Mouse (Mus musculus) midbrain, embryonic 10.5 days (tissue): ENCODE measurements at regions not wholly inside any gene's neighbourhood (a gene's known extent, or its start where the extent isn't known, plus 50 kb on each side); places are given as distances from the start of the nearest gene placed in this dataset.
A peak's percentile ranks its signal among the peaks of the same experiment; 100 is the strongest.

Experiments used
- DNase-seq: peaks from one replicate; pipeline ENCODE4 v3.0.0-alpha.2; 2017; ENCODE audit warnings: low spot score
- H3K27ac ChIP-seq: fragments of 300-500 bp; sonication (generic); replicated peaks from 2 replicates; pipeline ENCODE4 v1.5.1; 2016; ENCODE audit warnings: mild to moderate bottlenecking
- H3K27me3 ChIP-seq: fragments of 300-500 bp; sonication (generic); 2 replicates; pipeline ENCODE4 v1.6.1; 2016; ENCODE audit warnings: low read depth, mild to moderate bottlenecking; ENCODE audit not compliant: poor library complexity, severe bottlenecking
- H3K36me3 ChIP-seq: fragments of 300-500 bp; sonication (generic); 2 replicates; pipeline ENCODE4 v1.6.1; 2016; ENCODE audit warnings: mild to moderate bottlenecking, moderate library complexity
- H3K4me1 ChIP-seq: fragments of 300-500 bp; sonication (generic); 2 replicates; pipeline ENCODE4 v1.6.1; 2016
- H3K4me3 ChIP-seq: fragments of 300-500 bp; sonication (generic); 2 replicates; pipeline ENCODE4 v1.5.1; 2016; ENCODE audit warnings: mild to moderate bottlenecking, moderate library complexity
- H3K9me3 ChIP-seq: fragments of 300-500 bp; sonication (generic); replicated peaks from 2 replicates; pipeline ENCODE4 v1.6.1; 2016; ENCODE audit warnings: mild to moderate bottlenecking
- WGBS: fragments of 180-500 bp; shearing (Covaris S2); methylation state at CpG from one replicate; pipeline ENCODE4 v1.1.7; 2016; 5-methylcytosine and 5-hydroxymethylcytosine counted together

- WGBS, result 89% methylated on average over 5 of the region's 5 CpGs
Observed at GRCm38 (mm10) chr9:63060740-63061139, 73.0 kb upstream of the Pias1 start.

GRCm38 (mm10) chr9:63059234-63059842, 71.6 kb upstream of the Pias1 start:
- Histone ChIP-seq H3K4me1 (peaks cover 35% of the 10 kb centered on the region), H3K9me3 (peaks cover 13% of the 10 kb centered on the region), H3K4me3 (peak overlapping the region; percentile 44), H3K27ac (peak overlapping the region; percentile 91), H3K36me3 (no peaks in the 10 kb centered on the region; the same call in 1 of the 2 replicates), H3K27me3 (peaks cover 57% of the 10 kb centered on the region)
- 1% methylated on average over 10 of the region's 10 CpGs for whole genome bisulfite sequencing
- peak; percentile 87 for DNase-seq

More at GRCm38 (mm10) chr9:63060740-63061139, 73.0 kb upstream of the Pias1 start:
- Histone ChIP-seq H3K36me3 (no peaks in the 10 kb centered on the region; the same call in 1 of the 2 replicates), H3K4me3 (no peak overlapping the region), H3K4me1 (peaks cover 35% of the 10 kb centered on the region), H3K27me3 (peaks cover 46% of the 10 kb centered on the region), H3K27ac (no peak overlapping the region), H3K9me3 (peaks cover 13% of the 10 kb centered on the region)
- DNase-seq, result no peak

GRCm38 (mm10) chr9:63058506-63059233, 70.9 kb upstream of the Pias1 start:
- Histone ChIP-seq H3K36me3 (no peaks in the 10 kb centered on the region; the same call in 1 of the 2 replicates), H3K27ac (peak overlapping the region; percentile 91), H3K9me3 (peaks cover 13% of the 10 kb centered on the region), H3K4me3 (peak overlapping the region; percentile 44), H3K4me1 (peaks cover 35% of the 10 kb centered on the region), H3K27me3 (peaks cover 60% of the 10 kb centered on the region)
- DNase-seq, result peak; percentile 74
- WGBS, result 14% methylated on average over 16 of the region's 16 CpGs

DNA sequence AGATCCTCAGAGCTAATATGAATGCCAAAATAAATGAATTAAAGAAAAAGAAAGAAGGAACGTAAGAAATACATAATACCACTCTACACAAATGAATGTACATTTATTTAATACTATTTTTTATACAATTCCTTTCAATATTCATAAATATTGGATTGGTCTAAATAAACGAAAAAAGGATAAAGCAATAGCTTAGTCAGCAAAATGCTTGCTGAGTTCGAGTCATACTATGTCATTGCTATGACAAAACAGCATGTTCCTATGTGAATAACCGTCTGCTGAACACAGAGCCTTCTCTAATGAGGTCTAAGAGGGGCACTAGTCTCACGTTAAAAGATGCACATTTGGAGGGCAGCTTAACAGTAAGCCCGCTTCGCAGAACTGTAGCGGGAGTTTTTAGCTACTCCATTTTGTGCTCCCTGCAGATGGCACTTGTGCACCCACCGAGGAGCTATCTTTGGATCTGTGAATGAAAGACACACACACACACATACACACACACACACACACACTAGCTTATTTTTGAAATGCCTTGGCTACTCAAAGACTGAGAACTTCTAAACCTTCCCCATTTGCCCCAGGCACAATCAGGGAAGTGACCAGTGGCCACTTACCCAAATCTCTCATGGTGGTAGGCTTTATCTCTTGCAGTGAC, 69.1 kb upstream of the Pias1 start:
- Histone ChIP-seq H3K27ac (no peak overlapping the region), H3K36me3 (no peaks in the 10 kb centered on the region), H3K4me3 (no peak overlapping the region), H3K9me3 (no peaks in the 10 kb centered on the region), H3K4me1 (peaks cover 35% of the 10 kb centered on the region), H3K27me3 (peaks cover 59% of the 10 kb centered on the region)
- no peak for DNase-seq
- 87% methylated on average over 9 of the region's 9 CpGs for WGBS

DNA sequence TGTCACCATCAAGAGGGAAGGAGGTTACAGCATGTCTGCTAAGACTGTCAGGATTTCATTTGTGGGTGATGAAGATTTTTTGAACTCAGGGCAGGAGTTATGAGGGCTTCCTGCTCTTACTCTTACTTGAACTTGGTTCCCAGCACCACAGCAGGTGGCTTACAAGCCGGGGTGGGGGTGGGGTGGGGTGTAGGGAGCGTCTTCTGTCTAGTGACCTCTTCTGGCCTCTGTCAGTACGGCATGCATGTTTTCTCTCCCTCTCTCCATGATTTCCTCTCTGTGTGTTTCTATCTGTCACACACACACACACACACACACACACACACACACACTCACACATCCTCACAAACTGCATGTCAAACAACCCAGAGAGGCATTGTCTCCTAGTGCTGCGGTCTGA, 64.5 kb upstream of the Pias1 start:
- Histone ChIP-seq H3K4me1 (peaks cover 4% of the 10 kb centered on the region; the same call in 1 of the 2 replicates), H3K27me3 (peaks cover 28% of the 10 kb centered on the region), H3K36me3 (no peaks in the 10 kb centered on the region), H3K9me3 (no peaks in the 10 kb centered on the region), H3K4me3 (no peak overlapping the region), H3K27ac (no peak overlapping the region)
- WGBS, result 51% methylated on average over 4 of the region's 4 CpGs
- no peak for DNase-seq

GRCm38 (mm10) chr9:63051631-63052030, 63.9 kb upstream of the Pias1 start:
- H3K27ac ChIP-seq, result no peak overlapping the region
- 83% methylated on average over 4 of the region's 4 CpGs for WGBS
- no peaks in the 10 kb centered on the region for H3K9me3 ChIP-seq
- H3K27me3 ChIP-seq, result peaks cover 22% of the 10 kb centered on the region
- H3K4me3 ChIP-seq, result no peak overlapping the region
- no peak for DNase-seq
- H3K4me1 ChIP-seq, result no peaks in the 10 kb centered on the region
- H3K36me3 ChIP-seq, result no peaks in the 10 kb centered on the region

DNA sequence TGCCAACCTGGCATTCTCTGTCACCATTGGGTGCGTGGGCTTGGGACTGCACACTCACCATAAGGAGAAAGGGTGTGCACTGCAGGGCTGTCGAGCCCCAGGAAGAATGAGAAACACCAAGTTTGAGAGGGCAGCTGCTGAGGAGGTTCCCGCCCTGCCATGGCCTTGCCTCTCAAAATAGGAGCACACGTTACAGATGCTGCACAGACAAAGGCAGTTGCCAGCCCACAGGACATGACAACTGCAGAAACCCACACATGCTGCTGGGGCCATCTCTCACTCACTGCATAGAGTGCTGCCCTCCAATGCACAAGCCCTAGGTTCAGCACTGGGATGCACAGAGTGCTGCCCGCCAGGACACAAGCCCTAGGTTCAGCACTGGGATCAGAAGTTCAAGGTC, 61.6 kb upstream of the Pias1 start:
- no peaks in the 10 kb centered on the region for H3K36me3 ChIP-seq

GRCm38 (mm10) chr9:63046981-63047380, 59.3 kb upstream of the Pias1 start:
- Histone ChIP-seq H3K27me3 (no peaks in the 10 kb centered on the region), H3K4me3 (no peak overlapping the region), H3K36me3 (no peaks in the 10 kb centered on the region), H3K4me1 (no peaks in the 10 kb centered on the region), H3K9me3 (no peaks in the 10 kb centered on the region), H3K27ac (no peak overlapping the region)
- no peak for DNase-seq
- WGBS, result 83% methylated on average over 3 of the region's 3 CpGs

More for the DNA sequence above, 61.6 kb upstream of the Pias1 start:
- H3K9me3 ChIP-seq, result no peaks in the 10 kb centered on the region
- H3K27me3 ChIP-seq, result peaks cover 2% of the 10 kb centered on the region; the same call in 1 of the 2 replicates
- no peak for DNase-seq
- no peaks in the 10 kb centered on the region for H3K4me1 ChIP-seq
- WGBS, result 87% methylated on average over 5 of the region's 5 CpGs
- H3K4me3 ChIP-seq, result no peak overlapping the region
- no peak overlapping the region for H3K27ac ChIP-seq

GRCm38 (mm10) chr9:63045531-63045930, 57.8 kb upstream of the Pias1 start:
- H3K27ac ChIP-seq, result no peak overlapping the region
- no peaks in the 10 kb centered on the region for H3K4me1 ChIP-seq
- H3K9me3 ChIP-seq, result no peaks in the 10 kb centered on the region
- H3K4me3 ChIP-seq, result no peak overlapping the region
- 88% methylated on average over 4 of the region's 4 CpGs for WGBS
- no peak for DNase-seq
- H3K27me3 ChIP-seq, result no peaks in the 10 kb centered on the region
- no peaks in the 10 kb centered on the region for H3K36me3 ChIP-seq

DNA sequence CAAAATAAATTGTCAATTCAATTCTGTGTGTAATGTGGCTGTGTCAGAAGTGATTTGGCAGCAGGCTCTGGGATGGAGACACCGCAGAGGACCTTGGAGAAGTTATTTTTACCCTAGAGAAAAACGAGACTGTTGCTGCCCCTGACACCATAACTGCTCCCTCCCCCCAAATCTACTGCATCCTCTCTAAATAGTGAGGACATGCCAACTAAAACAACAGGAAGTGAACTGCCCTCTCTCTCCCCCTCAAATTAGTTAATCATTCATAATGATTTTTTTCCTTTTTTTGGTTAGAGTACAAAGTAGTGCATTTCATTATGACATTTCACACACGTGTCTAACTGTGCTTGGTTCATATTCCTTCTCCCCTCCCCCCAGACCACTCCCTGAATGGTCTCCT, 55.6 kb upstream of the Pias1 start:
- Histone ChIP-seq H3K36me3 (no peaks in the 10 kb centered on the region), H3K9me3 (no peaks in the 10 kb centered on the region), H3K27me3 (no peaks in the 10 kb centered on the region), H3K4me3 (no peak overlapping the region), H3K4me1 (no peaks in the 10 kb centered on the region), H3K27ac (no peak overlapping the region)
- 76% methylated on average over 3 of the region's 3 CpGs for WGBS
- no peak for DNase-seq

DNA sequence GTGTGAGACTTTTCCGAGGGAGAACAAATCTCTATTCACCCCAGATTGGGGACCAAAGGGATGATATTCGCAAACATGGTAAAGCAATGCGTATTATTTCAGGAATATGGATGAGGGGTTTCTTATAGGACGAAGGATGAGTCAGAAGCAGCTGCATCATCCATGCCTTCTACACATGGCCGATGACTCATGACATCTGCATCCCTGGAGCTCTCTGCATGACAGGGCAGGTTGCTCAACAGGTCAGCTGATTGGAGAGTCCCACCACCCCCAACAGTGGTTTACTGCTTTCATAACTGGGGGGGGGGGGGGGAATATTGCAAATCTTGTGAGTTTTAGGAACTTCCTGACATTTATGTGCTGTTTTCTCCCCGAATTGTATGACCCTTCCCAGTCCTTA, 50.3 kb upstream of the Pias1 start:
- Histone ChIP-seq H3K27ac (no peak overlapping the region), H3K27me3 (no peaks in the 10 kb centered on the region), H3K9me3 (no peaks in the 10 kb centered on the region), H3K4me3 (no peak overlapping the region), H3K4me1 (no peaks in the 10 kb centered on the region), H3K36me3 (no peaks in the 10 kb centered on the region)
- WGBS, result 92% methylated on average over 6 of the region's 6 CpGs
- DNase-seq, result no peak
